Mouse (Mus musculus): ENCODE measurements at regions not wholly inside any gene's neighbourhood (a gene's known extent, or its start where the extent isn't known, plus 50 kb on each side); places are given as distances from the start of the nearest gene placed in this dataset.

DNA sequence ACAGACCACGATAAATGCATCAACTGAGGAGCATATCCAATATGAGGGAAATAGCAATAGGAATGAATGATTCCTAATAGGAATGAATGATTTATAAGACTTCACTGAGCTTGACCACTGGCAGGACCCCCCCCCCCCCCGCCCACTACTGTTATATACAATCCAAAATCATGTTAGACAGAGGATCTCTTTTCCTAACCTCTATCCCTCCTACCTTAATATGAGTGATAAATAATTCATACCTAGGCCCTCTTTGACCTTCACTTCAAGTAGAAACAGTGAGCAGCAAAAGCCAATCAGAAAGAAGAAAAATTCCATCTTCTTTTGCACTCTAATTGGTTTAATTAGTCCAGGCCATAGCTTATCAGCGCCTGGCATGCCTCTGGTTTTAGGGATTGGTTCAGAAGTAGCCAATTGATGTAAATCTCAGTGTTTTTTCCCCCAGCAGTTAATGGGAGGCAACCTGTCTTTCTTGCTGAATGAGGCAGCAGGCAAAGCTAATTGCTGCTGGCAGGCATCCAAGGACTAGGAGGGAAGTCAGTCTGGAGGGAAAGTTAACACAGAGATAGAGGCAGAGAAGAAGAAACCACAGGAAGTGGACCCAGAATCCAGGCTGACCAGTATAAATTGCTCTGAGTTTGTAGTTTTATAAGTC lies 136.7 kb upstream of the Cxxc4 start:
- no peaks in the 10 kb centered on the region for H3K9me3 ChIP-seq (ENCODE audit: control insufficient read depth, insufficient read depth, low read depth, low read length)
- no peak for DNase-seq (ENCODE audit: low read depth, low spot score)
- TF ChIP-seq ZNF384 (IDR thresholded peaks at IDR 0.05; ENCODE audit: low read depth, low read length) = no peak
- TF ChIP-seq ZC3H11A (IDR thresholded peaks at IDR 0.05; ENCODE audit: borderline replicate concordance, low read depth, low read length) = no peak
- TF ChIP-seq CHD2 (IDR thresholded peaks at IDR 0.05; ENCODE audit: low read depth, low read length) = no peak
- no peak for TF ChIP-seq MAFK (IDR thresholded peaks at IDR 0.05; ENCODE audit: insufficient read depth, low read depth, low read length)
- TF ChIP-seq HCFC1 (IDR thresholded peaks at IDR 0.05; ENCODE audit: borderline replicate concordance, insufficient read depth, low read length) = no peak
- no peaks in the 10 kb centered on the region for H3K36me3 ChIP-seq (ENCODE audit: control insufficient read depth, insufficient read depth, low read length, poor library complexity, severe bottlenecking)
- H3K4me3 ChIP-seq (ENCODE audit: insufficient read depth in 1 of 2, low read depth in 1 of 2, low read length in 2 of 2, poor library complexity in 1 of 2, severe bottlenecking in 1 of 2) = no peak overlapping the region
- in situ Hi-C loops (cut with MboI; ENCODE audit: low sequenced_read_pairs in 2 of 2, unreplicated experiment in 2 of 2) = no loop called here
- no peak overlapping the region for H3K27ac ChIP-seq (ENCODE audit: insufficient read depth, low read depth, low read length, poor library complexity, severe bottlenecking)
- no peaks in the 10 kb centered on the region for H3K4me1 ChIP-seq (ENCODE audit: control insufficient read depth in 2 of 2, insufficient read depth in 2 of 2, low read length in 2 of 2, poor library complexity in 1 of 2)
- H3K9ac ChIP-seq (ENCODE audit: insufficient read depth, low read depth, low read length, poor library complexity, severe bottlenecking) = no peak overlapping the region

DNA sequence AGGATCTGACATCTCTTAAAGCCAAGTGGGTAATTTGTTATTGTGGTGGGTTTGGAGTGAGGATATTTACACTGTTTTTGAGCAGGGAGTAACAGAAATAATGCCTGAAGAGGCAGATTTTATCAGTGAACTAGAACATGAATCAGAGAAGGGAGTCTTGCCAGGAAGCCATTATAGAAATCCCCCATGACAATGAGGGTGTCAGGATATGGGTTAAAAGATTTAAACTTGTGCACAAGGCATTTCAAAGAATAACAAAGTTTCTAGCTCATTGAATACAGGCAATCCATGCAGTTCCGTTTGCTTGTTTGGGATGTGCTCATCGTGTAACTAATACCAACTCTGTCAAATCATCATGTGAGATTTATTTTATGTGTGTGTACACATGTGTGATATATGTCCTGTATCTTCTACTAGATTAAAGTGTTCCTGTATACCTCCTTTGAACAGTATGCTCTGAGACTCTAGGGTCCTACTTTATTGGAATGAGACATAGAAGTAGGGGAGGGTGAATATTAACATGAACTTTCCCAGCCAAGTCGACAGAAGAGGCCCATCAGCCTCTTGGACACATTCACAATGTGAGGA lies 134.0 kb upstream of the Cxxc4 start:
- in situ Hi-C loops (cut with MboI; ENCODE audit: low sequenced_read_pairs in 2 of 2, unreplicated experiment in 2 of 2) = no loop called here
- Histone ChIP-seq H3K9ac (ENCODE audit: insufficient read depth, low read depth, low read length, poor library complexity, severe bottlenecking) (no peak overlapping the region), H3K4me3 (ENCODE audit: insufficient read depth in 1 of 2, low read depth in 1 of 2, low read length in 2 of 2, poor library complexity in 1 of 2, severe bottlenecking in 1 of 2) (no peak overlapping the region), H3K27ac (ENCODE audit: insufficient read depth, low read depth, low read length, poor library complexity, severe bottlenecking) (no peak overlapping the region), H3K36me3 (ENCODE audit: control insufficient read depth, insufficient read depth, low read length, poor library complexity, severe bottlenecking) (no peaks in the 10 kb centered on the region), H3K4me1 (ENCODE audit: control insufficient read depth in 2 of 2, insufficient read depth in 2 of 2, low read length in 2 of 2, poor library complexity in 1 of 2) (no peaks in the 10 kb centered on the region), H3K9me3 (ENCODE audit: control insufficient read depth, insufficient read depth, low read depth, low read length) (no peaks in the 10 kb centered on the region)
- no peak for DNase-seq (ENCODE audit: low read depth, low spot score)
- no peak for TF ChIP-seq CHD2 (IDR thresholded peaks at IDR 0.05; ENCODE audit: low read depth, low read length)
- TF ChIP-seq ZNF384 (IDR thresholded peaks at IDR 0.05; ENCODE audit: low read depth, low read length) = no peak
- no peak for TF ChIP-seq ZC3H11A (IDR thresholded peaks at IDR 0.05; ENCODE audit: borderline replicate concordance, low read depth, low read length)
- TF ChIP-seq MAFK (IDR thresholded peaks at IDR 0.05; ENCODE audit: insufficient read depth, low read depth, low read length) = no peak
- TF ChIP-seq HCFC1 (IDR thresholded peaks at IDR 0.05; ENCODE audit: borderline replicate concordance, insufficient read depth, low read length) = no peak

DNA sequence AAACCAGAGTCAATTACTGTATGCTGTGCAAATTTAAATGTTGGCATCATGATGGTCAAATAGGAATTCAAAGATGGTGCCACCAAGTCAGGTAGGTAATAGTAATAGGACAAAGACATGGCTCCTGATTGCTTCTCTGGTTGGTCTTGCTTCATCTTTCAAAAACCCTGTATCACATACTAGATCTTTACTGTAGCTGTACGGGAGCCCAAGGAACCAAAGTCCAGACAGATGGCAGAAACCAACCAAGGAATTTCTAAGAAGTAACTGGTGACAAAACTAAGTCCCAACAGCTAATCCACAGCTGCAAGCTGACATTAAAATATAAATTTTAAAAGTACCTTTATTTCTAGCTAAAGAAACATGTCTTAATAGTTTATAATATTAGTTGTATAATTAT lies 131.7 kb upstream of the Cxxc4 start:
- TF ChIP-seq CHD2 (IDR thresholded peaks at IDR 0.05; ENCODE audit: low read depth, low read length) = no peak
- TF ChIP-seq HCFC1 (IDR thresholded peaks at IDR 0.05; ENCODE audit: borderline replicate concordance, insufficient read depth, low read length) = no peak
- in situ Hi-C loops (cut with MboI; ENCODE audit: low sequenced_read_pairs in 2 of 2, unreplicated experiment in 2 of 2) = no loop called here
- Histone ChIP-seq H3K27ac (ENCODE audit: insufficient read depth, low read depth, low read length, poor library complexity, severe bottlenecking) (no peak overlapping the region), H3K36me3 (ENCODE audit: control insufficient read depth, insufficient read depth, low read length, poor library complexity, severe bottlenecking) (no peaks in the 10 kb centered on the region), H3K4me1 (ENCODE audit: control insufficient read depth in 2 of 2, insufficient read depth in 2 of 2, low read length in 2 of 2, poor library complexity in 1 of 2) (no peaks in the 10 kb centered on the region), H3K4me3 (ENCODE audit: insufficient read depth in 1 of 2, low read depth in 1 of 2, low read length in 2 of 2, poor library complexity in 1 of 2, severe bottlenecking in 1 of 2) (no peak overlapping the region), H3K9ac (ENCODE audit: insufficient read depth, low read depth, low read length, poor library complexity, severe bottlenecking) (no peak overlapping the region), H3K9me3 (ENCODE audit: control insufficient read depth, insufficient read depth, low read depth, low read length) (no peaks in the 10 kb centered on the region)
- DNase-seq (ENCODE audit: low read depth, low spot score) = no peak

DNA sequence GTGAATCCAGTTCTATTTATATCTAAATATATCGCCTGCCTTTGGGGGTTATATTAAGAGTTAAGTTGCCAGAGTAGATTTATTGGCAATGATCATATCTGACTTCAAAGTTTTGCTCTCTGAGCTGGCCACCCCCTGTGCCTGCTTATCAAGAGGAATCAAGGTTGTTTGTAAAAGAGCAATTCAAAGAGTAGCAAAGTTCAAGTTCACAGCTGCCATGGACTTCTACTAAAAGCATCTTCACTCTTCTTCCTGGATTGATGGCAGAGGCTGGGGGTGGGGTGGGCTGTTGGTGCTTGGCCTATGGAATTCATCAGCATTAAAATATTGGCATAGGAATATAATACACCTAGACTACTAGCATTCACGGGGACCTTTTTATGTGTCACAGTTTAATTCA lies 131.2 kb upstream of the Cxxc4 start:
- Histone ChIP-seq H3K4me3 (ENCODE audit: insufficient read depth in 1 of 2, low read depth in 1 of 2, low read length in 2 of 2, poor library complexity in 1 of 2, severe bottlenecking in 1 of 2) (no peak overlapping the region), H3K9ac (ENCODE audit: insufficient read depth, low read depth, low read length, poor library complexity, severe bottlenecking) (no peak overlapping the region), H3K9me3 (ENCODE audit: control insufficient read depth, insufficient read depth, low read depth, low read length) (no peaks in the 10 kb centered on the region), H3K27ac (ENCODE audit: insufficient read depth, low read depth, low read length, poor library complexity, severe bottlenecking) (no peak overlapping the region), H3K4me1 (ENCODE audit: control insufficient read depth in 2 of 2, insufficient read depth in 2 of 2, low read length in 2 of 2, poor library complexity in 1 of 2) (no peaks in the 10 kb centered on the region), H3K36me3 (ENCODE audit: control insufficient read depth, insufficient read depth, low read length, poor library complexity, severe bottlenecking) (no peaks in the 10 kb centered on the region)
- no peak for DNase-seq (ENCODE audit: low read depth, low spot score)
- in situ Hi-C loops (cut with MboI; ENCODE audit: low sequenced_read_pairs in 2 of 2, unreplicated experiment in 2 of 2) = no loop called here
- no peak for TF ChIP-seq ZNF384 (IDR thresholded peaks at IDR 0.05; ENCODE audit: low read depth, low read length)
- no peak for TF ChIP-seq ZC3H11A (IDR thresholded peaks at IDR 0.05; ENCODE audit: borderline replicate concordance, low read depth, low read length)
- no peak for TF ChIP-seq HCFC1 (IDR thresholded peaks at IDR 0.05; ENCODE audit: borderline replicate concordance, insufficient read depth, low read length)

DNA sequence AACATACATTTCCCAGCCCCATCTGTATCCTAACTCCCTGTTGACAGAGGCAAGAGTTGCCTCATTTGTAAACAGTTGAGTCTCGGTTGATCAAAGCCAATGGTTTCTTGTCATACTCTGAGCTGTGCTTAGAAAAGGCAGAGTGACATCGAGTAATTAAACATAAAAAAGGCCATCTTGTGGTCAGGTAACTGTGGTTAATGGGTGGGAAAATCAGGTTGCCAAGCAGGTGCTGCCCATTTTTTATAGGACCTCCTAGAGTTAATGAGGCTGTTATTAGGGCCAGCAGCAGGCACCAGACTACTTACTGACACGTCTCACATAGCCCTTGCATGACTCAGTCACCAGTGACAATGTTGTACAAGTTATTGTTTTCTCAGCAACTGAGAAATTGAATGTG lies 130.7 kb upstream of the Cxxc4 start:
- TF ChIP-seq CHD2 (IDR thresholded peaks at IDR 0.05; ENCODE audit: low read depth, low read length) = no peak
- no peak for TF ChIP-seq HCFC1 (IDR thresholded peaks at IDR 0.05; ENCODE audit: borderline replicate concordance, insufficient read depth, low read length)
- TF ChIP-seq ZNF384 (IDR thresholded peaks at IDR 0.05; ENCODE audit: low read depth, low read length) = no peak
- no peak for TF ChIP-seq MAFK (IDR thresholded peaks at IDR 0.05; ENCODE audit: insufficient read depth, low read depth, low read length)
- TF ChIP-seq ZC3H11A (IDR thresholded peaks at IDR 0.05; ENCODE audit: borderline replicate concordance, low read depth, low read length) = no peak
- Histone ChIP-seq H3K27ac (ENCODE audit: insufficient read depth, low read depth, low read length, poor library complexity, severe bottlenecking) (no peak overlapping the region), H3K9ac (ENCODE audit: insufficient read depth, low read depth, low read length, poor library complexity, severe bottlenecking) (no peak overlapping the region), H3K4me3 (ENCODE audit: insufficient read depth in 1 of 2, low read depth in 1 of 2, low read length in 2 of 2, poor library complexity in 1 of 2, severe bottlenecking in 1 of 2) (no peak overlapping the region), H3K9me3 (ENCODE audit: control insufficient read depth, insufficient read depth, low read depth, low read length) (no peaks in the 10 kb centered on the region), H3K4me1 (ENCODE audit: control insufficient read depth in 2 of 2, insufficient read depth in 2 of 2, low read length in 2 of 2, poor library complexity in 1 of 2) (no peaks in the 10 kb centered on the region), H3K36me3 (ENCODE audit: control insufficient read depth, insufficient read depth, low read length, poor library complexity, severe bottlenecking) (no peaks in the 10 kb centered on the region)
- in situ Hi-C loops (cut with MboI; ENCODE audit: low sequenced_read_pairs in 2 of 2, unreplicated experiment in 2 of 2) = no loop called here
- no peak for DNase-seq (ENCODE audit: low read depth, low spot score)

All from ES-E14 (cell line).